Mouse (Mus musculus) midbrain, embryonic 15.5 days (tissue): ENCODE results near the gene A230050P20Rik. TPM values are rescaled to one million over a fixed set of nuclear protein-coding genes. Genes with fewer than 3 reads are reported as not detected.

Experiments used
- ATAC-seq: fragments of 200-750 bp; cut with Nextera tagmentation; replicated peaks from 2 replicates; pipeline ENCODE4 v1.8.0; 2017; ENCODE audit warnings: moderate TSS enrichment
- H3K27ac ChIP-seq: fragments of 300-500 bp; sonication (generic); 2 replicates; pipeline ENCODE4 v1.5.1; 2015; ENCODE audit warnings: mild to moderate bottlenecking, inconsistent platforms
- H3K27me3 ChIP-seq: fragments of 300-500 bp; sonication (generic); replicated peaks from 2 replicates; pipeline ENCODE4 v1.6.1; 2015; ENCODE audit warnings: inconsistent platforms
- H3K36me3 ChIP-seq: fragments of 300-500 bp; sonication (generic); replicated peaks from 2 replicates; pipeline ENCODE4 v1.6.1; 2015; ENCODE audit warnings: inconsistent platforms
- H3K4me1 ChIP-seq: fragments of 300-500 bp; sonication (generic); 2 replicates; pipeline ENCODE4 v1.6.1; 2015; ENCODE audit warnings: inconsistent platforms
- H3K4me2 ChIP-seq: fragments of 300-500 bp; sonication (generic); 2 replicates; pipeline ENCODE4 v1.6.1; 2015; ENCODE audit warnings: inconsistent platforms, mild to moderate bottlenecking, moderate library complexity
- H3K4me3 ChIP-seq: fragments of 300-500 bp; sonication (generic); 2 replicates; pipeline ENCODE4 v1.5.1; 2015; ENCODE audit warnings: mild to moderate bottlenecking, inconsistent platforms
- H3K9ac ChIP-seq: fragments of 300-500 bp; sonication (generic); 2 replicates; pipeline ENCODE4 v1.6.1; 2015; ENCODE audit warnings: mild to moderate bottlenecking, inconsistent platforms
- H3K9me3 ChIP-seq: fragments of 300-500 bp; sonication (generic); 2 replicates; pipeline ENCODE4 v1.6.1; 2016; ENCODE audit warnings: inconsistent platforms
- WGBS: fragments of 180-500 bp; shearing (Covaris S2); methylation state at CpG from one replicate; pipeline ENCODE4 v1.1.7; 2015; ENCODE audit warnings: mixed read lengths; 5-methylcytosine and 5-hydroxymethylcytosine counted together
- polyA plus RNA-seq: library from polyadenylated mRNA; unstranded; fragments of >200 nt; fragmentation: Nextera tagmentation; extraction: Ambion mirVana; gene quantifications from 2 replicates; pipeline ENCODE4 v1.2.1, GENCODE M21; 2015

The A230050P20Rik gene
- polyA plus RNA-seq, 1 experiment from 2014 or later = 7.3 TPM

DNA sequence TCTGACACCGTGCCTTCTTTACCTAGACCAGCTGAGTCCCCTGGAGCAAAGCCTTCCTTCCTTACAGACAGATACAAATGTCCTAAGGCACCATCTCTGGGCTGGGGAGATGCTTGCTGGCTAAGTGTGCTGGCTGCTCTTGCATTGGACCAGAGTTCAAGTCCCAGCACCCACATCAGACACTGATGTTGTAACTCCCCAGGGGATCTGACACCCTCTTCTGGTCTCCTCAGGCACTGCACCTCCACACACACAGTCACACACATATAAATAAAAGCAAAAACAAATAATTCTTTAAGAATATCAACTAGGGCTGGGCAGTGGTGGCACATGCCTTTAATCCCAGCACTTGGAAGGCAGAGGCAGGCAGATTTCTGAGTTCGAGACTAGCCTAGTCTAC, 18.3 kb upstream of the A230050P20Rik start:
- Histone ChIP-seq H3K36me3 (no peaks in the 10 kb centered on the region), H3K4me3 (no peak overlapping the region), H3K9me3 (no peaks in the 10 kb centered on the region), H3K27me3 (no peaks in the 10 kb centered on the region), H3K4me2 (no peak overlapping the region), H3K9ac (no peak overlapping the region), H3K4me1 (no peaks in the 10 kb centered on the region), H3K27ac (no peak overlapping the region)
- 86% methylated on average over 2 of the region's 2 CpGs for WGBS
- no peak for ATAC-seq

GRCm38 (mm10) chr9:20857131-20857530, 11.3 kb upstream of the A230050P20Rik start:
- no peak overlapping the region for H3K4me2 ChIP-seq
- H3K4me3 ChIP-seq = no peak overlapping the region
- no peak for ATAC-seq
- no peak overlapping the region for H3K9ac ChIP-seq
- peaks cover 6% of the 10 kb centered on the region; the same call in 1 of the 2 replicates for H3K27me3 ChIP-seq
- H3K36me3 ChIP-seq = no peaks in the 10 kb centered on the region
- no peaks in the 10 kb centered on the region for H3K9me3 ChIP-seq
- WGBS = 13% methylated on average over 6 of the region's 6 CpGs
- H3K27ac ChIP-seq = no peak overlapping the region
- no peaks in the 10 kb centered on the region for H3K4me1 ChIP-seq

DNA sequence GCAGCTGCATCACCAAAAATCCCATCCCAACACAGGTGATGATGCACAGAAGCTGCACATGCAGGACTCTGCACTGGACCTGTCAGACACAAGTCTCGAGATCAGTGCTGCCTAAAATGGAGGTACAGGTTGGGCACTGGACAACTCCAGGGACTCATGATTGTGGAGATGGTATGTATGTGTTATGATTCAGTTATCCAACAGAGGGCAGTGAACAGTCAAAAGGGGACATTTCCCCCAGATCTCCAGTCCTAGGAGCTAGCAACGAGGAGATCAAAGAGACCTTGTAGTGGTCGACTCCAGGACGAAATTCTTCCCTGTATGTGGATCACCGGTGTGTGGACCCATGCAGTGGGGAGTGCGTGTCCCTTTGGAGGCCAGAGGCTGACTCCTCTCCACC, 8.5 kb upstream of the A230050P20Rik start:
- ATAC-seq = no peak
- no peak overlapping the region for H3K4me2 ChIP-seq
- no peaks in the 10 kb centered on the region for H3K9me3 ChIP-seq
- peaks cover 6% of the 10 kb centered on the region; the same call in 1 of the 2 replicates for H3K27me3 ChIP-seq
- H3K4me1 ChIP-seq = no peaks in the 10 kb centered on the region
- no peak overlapping the region for H3K4me3 ChIP-seq
- WGBS = 50% methylated on average over 6 of the region's 6 CpGs
- H3K36me3 ChIP-seq = no peaks in the 10 kb centered on the region
- no peak overlapping the region for H3K9ac ChIP-seq
- no peak overlapping the region for H3K27ac ChIP-seq

DNA sequence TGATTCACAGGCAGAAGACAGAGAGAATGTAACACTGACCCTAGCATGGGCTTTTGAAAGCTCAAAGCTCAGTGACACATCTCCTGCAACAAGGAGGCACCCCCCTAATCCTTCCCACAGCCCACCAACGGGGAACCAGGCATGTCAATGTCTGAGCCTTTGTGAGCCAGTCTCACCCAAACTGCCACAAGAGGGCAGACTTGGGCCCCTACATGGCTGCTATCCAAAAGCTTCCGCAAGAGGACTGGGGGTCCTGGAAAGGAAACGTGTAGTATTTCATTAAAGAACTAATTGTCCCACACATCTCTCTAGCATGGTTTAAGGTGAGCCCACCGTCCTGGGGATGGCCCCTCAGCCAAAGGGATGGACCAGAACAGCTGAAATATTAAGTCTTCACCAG, 6.6 kb upstream of the A230050P20Rik start:
- no peaks in the 10 kb centered on the region for H3K36me3 ChIP-seq
- no peak overlapping the region for H3K4me2 ChIP-seq
- H3K9ac ChIP-seq = no peak overlapping the region
- H3K27ac ChIP-seq = no peak overlapping the region
- no peak overlapping the region for H3K4me3 ChIP-seq
- WGBS = 11% methylated on average over 4 of the region's 4 CpGs
- H3K27me3 ChIP-seq = peaks cover 9% of the 10 kb centered on the region; the same call in 1 of the 2 replicates
- no peaks in the 10 kb centered on the region for H3K4me1 ChIP-seq
- no peak for ATAC-seq
- H3K9me3 ChIP-seq = no peaks in the 10 kb centered on the region

- no peak overlapping the region for H3K4me2 ChIP-seq
- WGBS = 65% methylated on average over 4 of the region's 4 CpGs
- H3K36me3 ChIP-seq = no peaks in the 10 kb centered on the region
- no peak overlapping the region for H3K9ac ChIP-seq
- no peaks in the 10 kb centered on the region for H3K4me1 ChIP-seq
- no peak overlapping the region for H3K4me3 ChIP-seq
- H3K9me3 ChIP-seq = no peaks in the 10 kb centered on the region
- no peak for ATAC-seq
- H3K27me3 ChIP-seq = peaks cover 9% of the 10 kb centered on the region; the same call in 1 of the 2 replicates
- H3K27ac ChIP-seq = no peak overlapping the region
Measured at GRCm38 (mm10) chr9:20862225-20862624, 6.2 kb upstream of the A230050P20Rik start.

- no peak overlapping the region for H3K27ac ChIP-seq
- no peaks in the 10 kb centered on the region for H3K36me3 ChIP-seq
- peaks cover 36% of the 10 kb centered on the region for H3K27me3 ChIP-seq
- no peaks in the 10 kb centered on the region for H3K9me3 ChIP-seq
- WGBS = 59% methylated on average over 3 of the region's 3 CpGs
- H3K4me2 ChIP-seq = no peak overlapping the region
- peaks cover 3% of the 10 kb centered on the region; the same call in 1 of the 2 replicates for H3K4me1 ChIP-seq
- no peak overlapping the region for H3K9ac ChIP-seq
- H3K4me3 ChIP-seq = no peak overlapping the region
- ATAC-seq = no peak
Measured at GRCm38 (mm10) chr9:20866879-20867278, 1.6 kb upstream of the A230050P20Rik start.

GRCm38 (mm10) chr9:20869246-20869645, 804 bp downstream of the A230050P20Rik start:
- peak overlapping the region; percentile 34 for H3K4me3 ChIP-seq
- peaks cover 36% of the 10 kb centered on the region for H3K27me3 ChIP-seq
- 9% methylated on average over 19 of the region's 19 CpGs for WGBS
- H3K4me1 ChIP-seq = peaks cover 3% of the 10 kb centered on the region; the same call in 1 of the 2 replicates
- H3K4me2 ChIP-seq = peak overlapping the region; percentile 47
- no peaks in the 10 kb centered on the region for H3K9me3 ChIP-seq
- H3K36me3 ChIP-seq = no peaks in the 10 kb centered on the region
- no peak for ATAC-seq
- no peak overlapping the region for H3K9ac ChIP-seq
- H3K27ac ChIP-seq = no peak overlapping the region

GRCm38 (mm10) chr9:20870211-20871173, 2.0 kb downstream of the A230050P20Rik start:
- no peak overlapping the region for H3K27ac ChIP-seq
- H3K4me2 ChIP-seq = no peak overlapping the region
- H3K36me3 ChIP-seq = no peaks in the 10 kb centered on the region
- 75% methylated on average over 12 of the region's 12 CpGs for WGBS
- H3K4me1 ChIP-seq = peaks cover 3% of the 10 kb centered on the region; the same call in 1 of the 2 replicates
- H3K27me3 ChIP-seq = peaks cover 36% of the 10 kb centered on the region
- no peak for ATAC-seq
- H3K9ac ChIP-seq = no peak overlapping the region
- no peak overlapping the region for H3K4me3 ChIP-seq
- no peaks in the 10 kb centered on the region for H3K9me3 ChIP-seq

DNA sequence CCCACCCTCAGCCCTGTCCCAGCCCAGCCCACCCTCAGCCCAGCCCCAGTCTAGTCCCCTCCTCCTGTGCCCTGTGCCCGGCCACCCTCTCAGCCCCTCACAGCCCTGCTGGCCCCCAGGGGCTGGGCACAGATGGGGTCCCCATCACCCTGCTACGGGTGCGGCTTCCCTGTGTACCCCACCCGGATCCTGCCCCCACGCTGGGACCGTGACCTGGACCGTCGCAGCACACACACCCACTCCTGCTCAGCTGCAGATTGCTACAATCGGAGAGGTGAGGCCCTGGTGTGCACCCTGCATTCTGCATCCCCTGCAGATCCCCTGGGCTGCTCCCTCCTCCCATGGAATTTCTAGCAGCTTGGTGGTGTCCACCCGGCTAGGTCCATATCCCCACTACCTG, 4.5 kb downstream of the A230050P20Rik start:
- H3K27ac ChIP-seq = no peak overlapping the region
- no peak overlapping the region for H3K4me3 ChIP-seq
- H3K36me3 ChIP-seq = no peaks in the 10 kb centered on the region
- H3K9me3 ChIP-seq = no peaks in the 10 kb centered on the region
- H3K4me1 ChIP-seq = peaks cover 18% of the 10 kb centered on the region
- H3K27me3 ChIP-seq = peaks cover 24% of the 10 kb centered on the region
- H3K9ac ChIP-seq = no peak overlapping the region
- 88% methylated on average over 10 of the region's 10 CpGs for WGBS
- ATAC-seq = no peak
- no peak overlapping the region for H3K4me2 ChIP-seq

- H3K4me3 ChIP-seq = no peak overlapping the region
- no peak overlapping the region for H3K27ac ChIP-seq
- peaks cover 21% of the 10 kb centered on the region for H3K27me3 ChIP-seq
- no peak overlapping the region for H3K4me2 ChIP-seq
- H3K4me1 ChIP-seq = peaks cover 18% of the 10 kb centered on the region
- no peaks in the 10 kb centered on the region for H3K9me3 ChIP-seq
- no peak overlapping the region for H3K9ac ChIP-seq
- no peak for ATAC-seq
- WGBS = 90% methylated on average over 12 of the region's 12 CpGs
- H3K36me3 ChIP-seq = no peaks in the 10 kb centered on the region
Measured at GRCm38 (mm10) chr9:20873521-20873920, 5.1 kb downstream of the A230050P20Rik start.

DNA sequence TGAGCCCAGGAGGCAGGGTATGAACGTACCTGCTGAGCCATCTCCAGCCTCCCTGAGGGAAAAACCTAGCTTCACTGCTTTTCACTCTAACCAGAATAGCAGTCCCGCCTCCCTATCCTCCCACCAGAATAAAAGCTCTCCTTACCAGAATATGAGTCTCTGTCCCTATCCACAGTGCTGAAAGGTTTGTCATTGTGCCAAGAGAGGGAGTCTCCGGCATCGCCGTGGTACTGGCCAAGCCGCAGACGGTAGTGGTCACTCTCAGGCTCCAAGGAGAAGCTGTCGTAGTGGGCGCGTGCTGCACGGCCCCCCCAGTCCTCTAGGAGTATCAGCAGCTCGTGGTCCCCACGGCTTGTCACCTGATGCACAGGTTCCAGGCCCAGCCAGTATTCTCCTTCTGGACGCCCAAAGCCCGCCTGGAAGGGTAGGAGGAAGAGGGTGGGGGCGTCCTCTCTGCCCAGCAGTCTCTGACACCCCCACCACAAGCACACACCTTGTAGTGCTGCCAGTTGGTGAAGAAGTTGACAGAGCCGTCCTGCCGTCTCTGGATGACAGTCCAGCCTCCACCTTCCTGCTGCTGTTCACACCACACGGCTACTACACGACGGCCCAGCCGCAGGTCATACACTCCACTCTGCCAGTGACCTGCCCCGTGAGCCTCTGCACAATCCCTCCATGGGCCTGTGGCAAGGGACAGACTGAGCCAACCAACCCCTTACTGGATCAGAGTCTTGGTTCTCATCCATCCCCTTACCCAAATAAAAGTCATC, 6.8 kb downstream of the A230050P20Rik start:
- H3K36me3 ChIP-seq = no peaks in the 10 kb centered on the region
- H3K9me3 ChIP-seq = no peaks in the 10 kb centered on the region
- no peak for ATAC-seq
- H3K27ac ChIP-seq = no peak overlapping the region
- H3K9ac ChIP-seq = no peak overlapping the region
- no peak overlapping the region for H3K4me3 ChIP-seq
- H3K27me3 ChIP-seq = peaks cover 5% of the 10 kb centered on the region; the same call in 1 of the 2 replicates
- no peak overlapping the region for H3K4me2 ChIP-seq
- H3K4me1 ChIP-seq = peaks cover 20% of the 10 kb centered on the region
- whole genome bisulfite sequencing = 69% methylated on average over 23 of the region's 23 CpGs
